Mouse (Mus musculus): ENCODE measurements around the gene Sgsm3. TPM values are rescaled to one million over a fixed set of nuclear protein-coding genes. Genes with fewer than 3 reads are reported as not detected.

Sgsm3 gene
- total RNA-seq, 1 experiment from 2014 or later: 8.6 TPM

- ATAC-seq (replicated peaks; ENCODE audit: insufficient number of reproducible peaks, low FRiP score, low TSS enrichment, poor library complexity, severe bottlenecking): no peak
Measured at GRCm38 (mm10) chr15:81046061-81046460, 68.5 kb downstream of the Sgsm3 start.

GRCm38 (mm10) chr15:81047497-81047896 is 69.9 kb downstream of the Sgsm3 start:
- ATAC-seq (replicated peaks; ENCODE audit: insufficient number of reproducible peaks, low FRiP score, low TSS enrichment, poor library complexity, severe bottlenecking): no peak

- ATAC-seq (replicated peaks; ENCODE audit: insufficient number of reproducible peaks, low FRiP score, low TSS enrichment, poor library complexity, severe bottlenecking): peak; percentile 68
Measured at GRCm38 (mm10) chr15:81049401-81050053, 72.0 kb downstream of the Sgsm3 start.

- ATAC-seq (replicated peaks; ENCODE audit: insufficient number of reproducible peaks, low FRiP score, low TSS enrichment, poor library complexity, severe bottlenecking): no peak
Measured at GRCm38 (mm10) chr15:81050488-81050887, 72.9 kb downstream of the Sgsm3 start.

- no peak for ATAC-seq (replicated peaks; ENCODE audit: insufficient number of reproducible peaks, low FRiP score, low TSS enrichment, poor library complexity, severe bottlenecking)
Measured at GRCm38 (mm10) chr15:81052491-81052890, 74.9 kb downstream of the Sgsm3 start.

- ATAC-seq (replicated peaks; ENCODE audit: insufficient number of reproducible peaks, low FRiP score, low TSS enrichment, poor library complexity, severe bottlenecking): no peak
Measured at GRCm38 (mm10) chr15:81055488-81055887, 77.9 kb downstream of the Sgsm3 start.

GRCm38 (mm10) chr15:81057736-81058135 is 80.2 kb downstream of the Sgsm3 start:
- no peak; the same call in 1 of the 2 replicates for ATAC-seq (replicated peaks; ENCODE audit: insufficient number of reproducible peaks, low FRiP score, low TSS enrichment, poor library complexity, severe bottlenecking)

GRCm38 (mm10) chr15:81060975-81061374 is 83.4 kb downstream of the Sgsm3 start:
- no peak for ATAC-seq (replicated peaks; ENCODE audit: insufficient number of reproducible peaks, low FRiP score, low TSS enrichment, poor library complexity, severe bottlenecking)

Other genes starting within 250 kb of the Sgsm3 start
- 34.9 to 79.3 TPM (median 51.4 TPM) in 3 replicates for gene Adsl, start 29.3 kb upstream of the Sgsm3 start, total RNA-seq (2017)
- gene Mrtfa, start 213.0 kb downstream of the Sgsm3 start, total RNA-seq (2017): 35.0 to 74.6 TPM (median 45.6 TPM) in 3 replicates

Measured in monocyte, adult 5-6 weeks (primary cell).